Mouse (Mus musculus) thymus, adult 2 months (tissue): Measurements from ENCODE around the gene Tex10. TPM values are rescaled to one million over a fixed set of nuclear protein-coding genes. Genes with fewer than 3 reads are reported as not detected.

Experiments used
- DNase-seq: peaks from one replicate; pipeline ENCODE4 v3.0.0; 2021
- H3K27ac ChIP-seq: fragments of 200-500 bp; 2 replicates; pipeline ENCODE4 v1.5.1; 2012; ENCODE audit warnings: low read length, control low read depth; ENCODE audit not compliant: control insufficient read depth, insufficient read depth
- H3K27me3 ChIP-seq: fragments of 200-500 bp; 2 replicates; pipeline ENCODE4 v1.6.1; 2012; ENCODE audit warnings: mild to moderate bottlenecking, low read length, moderate library complexity, mixed read lengths; ENCODE audit not compliant: control insufficient read depth, insufficient read depth
- H3K36me3 ChIP-seq: fragments of 200-500 bp; 2 replicates; pipeline ENCODE4 v1.6.1; 2012; ENCODE audit warnings: mild to moderate bottlenecking, low read length, moderate library complexity; ENCODE audit not compliant: control insufficient read depth, insufficient read depth
- H3K4me1 ChIP-seq: fragments of 200-500 bp; replicated peaks from 2 replicates; pipeline ENCODE4 v1.6.1; 2012; ENCODE audit warnings: low read length; ENCODE audit not compliant: control insufficient read depth, insufficient read depth
- H3K4me3 ChIP-seq: fragments of 200-500 bp; 2 replicates; pipeline ENCODE4 v1.5.1; 2012; ENCODE audit warnings: mild to moderate bottlenecking, low read length, control low read depth, moderate library complexity; ENCODE audit not compliant: control insufficient read depth, insufficient read depth
- CTCF ChIP-seq: fragments of 200-500 bp; IDR thresholded peaks from 2 replicates; pipeline ENCODE4 v1.5.1; 2012; ENCODE audit warnings: mild to moderate bottlenecking, control low read depth, low read length, moderate library complexity, borderline replicate concordance; ENCODE audit not compliant: control insufficient read depth, poor library complexity, insufficient read depth; ENCODE audit errors: extremely low read depth
- POLR2A ChIP-seq: fragments of 200-500 bp; IDR thresholded peaks from 2 replicates; pipeline ENCODE4 v1.6.1; 2012; ENCODE audit warnings: mild to moderate bottlenecking, low read length, control low read depth, moderate library complexity; ENCODE audit not compliant: control insufficient read depth, poor library complexity, insufficient read depth; ENCODE audit errors: extremely low read depth
- WGBS: fragments of 180-500 bp; shearing (Covaris S2); methylation state at CpG from one replicate; pipeline ENCODE4 v1.1.7; 2018; 5-methylcytosine and 5-hydroxymethylcytosine counted together
- polyA plus RNA-seq: library from polyadenylated mRNA; depleted of rRNA; stranded (reverse); fragments of >200 nt; gene quantifications from 2 replicates; pipeline ENCODE4 v1.2.3, GENCODE M21; 2012; rRNA removed

Gene Tex10
- 20.3 and 22.3 TPM in 2 replicates for polyA plus RNA-seq

GRCm38 (mm10) chr4:48472792-48473650 is at the start of gene Tex10:
Gene Tex10 (minus strand): TSS chr4:48473459.
- TF ChIP-seq CTCF (no peak; the same call in 1 of the 2 replicates), POLR2A (peak; percentile 88)
- Histone ChIP-seq H3K4me3 (peak within 1 kb of the TSS; percentile 86), H3K4me1 (peaks cover 3% of the 10 kb centered on the region; the same call in 1 of the 2 replicates), H3K27me3 (no peaks in the 10 kb centered on the region), H3K27ac (no peak within 1 kb of the TSS), H3K36me3 (peaks cover 8% of the 10 kb centered on the region)
- DNase-seq: peak; percentile 95
- under 1% methylated on average over 89 of the region's 89 CpGs for WGBS

GRCm38 (mm10) chr4:48510861-48511260 is 37.6 kb upstream of the Tex10 start:
- DNase-seq: no peak
- H3K4me1 ChIP-seq: no peaks in the 10 kb centered on the region
- TF ChIP-seq CTCF (no peak), POLR2A (no peak)
- H3K4me3 ChIP-seq: no peak overlapping the region
- H3K27ac ChIP-seq: no peak overlapping the region
- H3K27me3 ChIP-seq: no peaks in the 10 kb centered on the region
- H3K36me3 ChIP-seq: no peaks in the 10 kb centered on the region
- WGBS: 40% methylated on average over 2 of the region's 2 CpGs

GRCm38 (mm10) chr4:48492510-48492909 is 19.3 kb upstream of the Tex10 start:
- TF ChIP-seq CTCF: no peak
- H3K4me1 ChIP-seq: no peaks in the 10 kb centered on the region
- no peak for DNase-seq
- 71% methylated on average over 2 of the region's 2 CpGs for WGBS
- H3K27ac ChIP-seq: no peak overlapping the region
- no peak overlapping the region for H3K4me3 ChIP-seq
- no peaks in the 10 kb centered on the region for H3K36me3 ChIP-seq
- H3K27me3 ChIP-seq: no peaks in the 10 kb centered on the region

- no peaks in the 10 kb centered on the region for H3K36me3 ChIP-seq
- H3K4me3 ChIP-seq: no peak overlapping the region
- H3K27me3 ChIP-seq: no peaks in the 10 kb centered on the region
- 48% methylated on average over 14 of the region's 14 CpGs for WGBS
- TF ChIP-seq CTCF (no peak), POLR2A (no peak)
- no peak overlapping the region for H3K27ac ChIP-seq
- no peak for DNase-seq
- no peaks in the 10 kb centered on the region for H3K4me1 ChIP-seq
These were observed 18.1 kb upstream of the Tex10 start for GRCm38 (mm10) chr4:48491290-48491743.

- WGBS: 91% methylated on average over 2 of the region's 2 CpGs
These were observed 15.7 kb upstream of the Tex10 start for GRCm38 (mm10) chr4:48488916-48489315.

GRCm38 (mm10) chr4:48481287-48481686 is 8.0 kb upstream of the Tex10 start:
- no peak for TF ChIP-seq POLR2A
- no peak for TF ChIP-seq CTCF
- 10% methylated on average over 2 of the region's 2 CpGs for WGBS
- Histone ChIP-seq H3K36me3 (no peaks in the 10 kb centered on the region), H3K27ac (no peak overlapping the region), H3K4me1 (no peaks in the 10 kb centered on the region), H3K27me3 (no peaks in the 10 kb centered on the region), H3K4me3 (no peak overlapping the region)
- peak; percentile 8 for DNase-seq

More at GRCm38 (mm10) chr4:48488916-48489315, 15.7 kb upstream of the Tex10 start:
- no peak for TF ChIP-seq CTCF
- no peak for DNase-seq
- H3K4me3 ChIP-seq: no peak overlapping the region
- no peaks in the 10 kb centered on the region for H3K27me3 ChIP-seq
- no peak overlapping the region for H3K27ac ChIP-seq
- H3K36me3 ChIP-seq: no peaks in the 10 kb centered on the region
- H3K4me1 ChIP-seq: no peaks in the 10 kb centered on the region
